Mouse (Mus musculus) cerebellum, adult 2 months (tissue): ENCODE results near the gene Ube2j2.

Source experiments
- CTCF ChIP-seq: fragments of 200-500 bp; IDR thresholded peaks from 2 replicates; pipeline ENCODE4 v1.5.1; 2011; ENCODE audit warnings: low read depth, mild to moderate bottlenecking, control low read depth, low read length, moderate library complexity, borderline replicate concordance; ENCODE audit not compliant: insufficient read depth
- POLR2A ChIP-seq: fragments of 200-500 bp; IDR thresholded peaks from 2 replicates; pipeline ENCODE4 v1.6.1; 2011; ENCODE audit warnings: low read length, control low read depth, borderline replicate concordance; ENCODE audit not compliant: insufficient read depth

DNA sequence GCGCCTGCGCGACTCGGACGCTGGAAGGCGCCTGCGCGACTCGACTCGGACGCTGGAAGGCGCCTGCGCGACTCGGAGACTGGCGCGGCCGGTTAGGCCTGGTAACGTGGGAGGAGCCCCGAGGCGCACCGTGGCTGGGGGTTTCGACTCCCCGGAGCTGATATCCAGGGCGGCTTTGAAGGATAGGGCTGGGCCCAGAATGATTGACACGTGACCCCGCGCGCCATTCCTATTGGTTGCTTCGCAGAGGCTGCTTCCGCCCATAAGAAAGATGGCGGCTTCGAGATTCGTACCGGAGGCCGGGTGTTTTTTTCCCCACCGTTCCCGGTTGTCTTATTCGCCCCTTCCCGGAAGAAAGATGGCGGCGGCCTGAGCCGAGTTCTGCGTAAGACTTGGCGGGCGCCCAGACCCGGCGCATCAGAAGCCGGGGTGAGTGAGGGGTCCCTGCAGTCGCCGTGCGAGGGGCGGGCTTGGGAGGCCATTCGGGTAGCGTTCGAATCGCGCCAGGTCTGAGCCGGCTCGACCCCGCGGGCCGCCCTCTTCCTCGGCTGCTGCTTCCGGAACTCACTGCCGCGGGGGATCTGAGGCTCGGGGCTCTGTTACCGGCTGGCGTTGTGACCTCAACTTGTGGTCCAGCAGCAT lies 49.4 kb downstream of the Ube2j2 start:
- TF ChIP-seq CTCF (no peak), POLR2A (no peak)
